In genomic region chr11:81983146-81983545, GRCm38 (mm10) we compare ENCODE assay signal across 9 mouse cellular contexts. TPM values are rescaled to one million over a fixed set of nuclear protein-coding genes. Genes with fewer than 3 reads are reported as not detected.
A peak's percentile ranks its signal among the peaks of the same experiment; 100 is the strongest.
DNase-seq lines count a peak whose midpoint lies in the region; ATAC-seq and TF ChIP-seq lines count a peak whose summit lies in the region.
"Had no signal": no experiment of that assay in that cellular context is flagged by ENCODE, and none has a peak within 500 bp of the region (broad histone marks: within the 10 kb centered on the region; RNA-seq: fewer than 3 reads in every experiment).

No protein-coding gene starts in this region.

- H3K27ac ChIP-seq in liver, adult 2 months (replicated peaks; ENCODE audit: insufficient read depth, low read depth, low read length), result no peak overlapping the region
- no peak overlapping the region for H3K27ac ChIP-seq in liver, embryonic 12.5 days
- H3K27ac ChIP-seq in cerebellum, adult 2 months (ENCODE audit: insufficient read depth, low read length), result no peak overlapping the region
- H3K27ac ChIP-seq: macrophage had no signal

- peak; percentile 58 for TF ChIP-seq CTCF in liver, adult 2 months (IDR thresholded peaks at IDR 0.05; ENCODE audit: low read depth, low read length)
- peak; percentile 49; the same call in 1 of the 2 replicates for TF ChIP-seq CTCF in cerebellum, adult 2 months (IDR thresholded peaks at IDR 0.05; ENCODE audit: borderline replicate concordance, insufficient read depth, low read depth, low read length)

- 30% methylated on average over 5 of the region's 5 CpGs for WGBS in liver, adult 2 months
- WGBS in liver, embryonic 12.5 days (ENCODE audit: insufficient replicate concordance), result 30% methylated on average over 5 of the region's 5 CpGs
- WGBS in cerebellum, adult 2 months, result 37% methylated on average over 5 of the region's 5 CpGs

- no peaks in the 10 kb centered on the region for H3K36me3 ChIP-seq in liver, adult 2 months (ENCODE audit: control insufficient read depth, insufficient read depth, low read length)
- H3K36me3 ChIP-seq in liver, embryonic 12.5 days, result no peaks in the 10 kb centered on the region

- intact Hi-C loops in left cerebral cortex, postnatal 25 days (cut with DNase I), result no loop called here

- H3K27me3 ChIP-seq in liver, adult 2 months (ENCODE audit: control insufficient read depth, insufficient read depth, low read length), result no peaks in the 10 kb centered on the region
- no peaks in the 10 kb centered on the region for H3K27me3 ChIP-seq in liver, embryonic 12.5 days (replicated peaks)
- H3K27me3 ChIP-seq in cerebellum, adult 2 months (ENCODE audit: control insufficient read depth, insufficient read depth, low read length), result no peaks in the 10 kb centered on the region

- no peak overlapping the region for H3K9ac ChIP-seq in liver, adult 2 months (ENCODE audit: low read depth, low read length)
- no peak overlapping the region for H3K9ac ChIP-seq in liver, embryonic 12.5 days

- ATAC-seq in liver, embryonic 12.5 days, result no peak
- ATAC-seq in inflammation-experienced regulatory T-cells, adult 6 months, result no peak

- H3K9me3 ChIP-seq in liver, embryonic 12.5 days (replicated peaks), result no peaks in the 10 kb centered on the region

- no peak overlapping the region for H3K4me3 ChIP-seq in liver, adult 2 months (ENCODE audit: insufficient read depth, low read depth, low read length)
- no peak overlapping the region for H3K4me3 ChIP-seq in liver, embryonic 12.5 days
- H3K4me3 ChIP-seq in cerebellum, adult 2 months (replicated peaks; ENCODE audit: insufficient read depth, low read depth, low read length), result no peak overlapping the region

- no peaks in the 10 kb centered on the region for H3K4me1 ChIP-seq in liver, adult 2 months (ENCODE audit: control insufficient read depth, insufficient read depth, low read length)
- H3K4me1 ChIP-seq in liver, embryonic 12.5 days, result no peaks in the 10 kb centered on the region
- H3K4me1 ChIP-seq in cerebellum, adult 2 months (ENCODE audit: control insufficient read depth, insufficient read depth, low read length), result no peaks in the 10 kb centered on the region

- no peak for TF ChIP-seq POLR2A in liver, adult 2 months (IDR thresholded peaks at IDR 0.05; ENCODE audit: extremely low read depth, insufficient read depth, low read length)
- no peak for TF ChIP-seq POLR2A in cerebellum, adult 2 months (IDR thresholded peaks at IDR 0.05; ENCODE audit: borderline replicate concordance, insufficient read depth, low read length)

- H3K79me2 ChIP-seq in liver, adult 2 months (ENCODE audit: control insufficient read depth, insufficient read depth, low read length), result no peaks in the 10 kb centered on the region

- DNase-seq in liver, adult 2 months (ENCODE audit: extremely low read depth, low read depth, low spot score), result peak; percentile 59
- DNase-seq in T-cell, adult 2 months (ENCODE audit: low spot score), result peak; percentile 20
- peak in 1 of 2 experiments; percentile 29 for DNase-seq in cerebellum, adult 2 months
- peak; percentile 57 for DNase-seq in heart, adult 8-10 months (ENCODE audit: low spot score)
- DNase-seq in left cerebral cortex, postnatal 25 days (ENCODE audit: low spot score in 2 of 2), result peak; percentile 60 to 79
- peak; percentile 87 for DNase-seq in retina, embryonic 14.5 days (ENCODE audit: low spot score)

- H3K4me2 ChIP-seq in liver, embryonic 12.5 days, result no peak overlapping the region

RNA-seq across cellular contexts. Expression of gene Asic2, which starts 14.9 kb away (rescaled TPM):
- total RNA-seq in liver, adult 2 months (2014; rRNA removed), result under 0.01 TPM in 1 of 2 replicates, not detected in the other
- not detected in 2 replicates for polyA plus RNA-seq in liver, adult 2 months (2012; rRNA removed)
- 0.06 and 0.11 TPM in 2 replicates for polyA plus RNA-seq in liver, embryonic 12.5 days (2016; fragmentation: Nextera tagmentation; extraction: Ambion mirVana)
- 39.7 and 43.2 TPM in 2 replicates for polyA plus RNA-seq in cerebellum, adult 2 months (2012; rRNA removed)
- under 1 TPM in 1 of 4 experiments, not detected in 3; 0.08 TPM for total RNA-seq in heart, adult 8-10 months (2022)
- 10 to 100 TPM; 78.0 to 80.2 TPM for total RNA-seq in left cerebral cortex, postnatal 25 days (2021)
- not detected for polyA plus RNA-seq in inflammation-experienced regulatory T-cells, adult 6 months (2017; shearing (Covaris generic))
- polyA plus RNA-seq: macrophage had no signal

RNA-seq across cellular contexts. Expression of gene Ccl2, which starts 52.2 kb away (rescaled TPM):
- 0.18 and 0.94 TPM in 2 replicates for total RNA-seq in liver, adult 2 months (2014; rRNA removed)
- 0.78 and 3.3 TPM in 2 replicates for polyA plus RNA-seq in liver, adult 2 months (2012; rRNA removed)
- 2.0 and 2.8 TPM in 2 replicates for polyA plus RNA-seq in liver, embryonic 12.5 days (2016; fragmentation: Nextera tagmentation; extraction: Ambion mirVana)
- 0.19 TPM in 1 of 2 replicates, not detected in the other for polyA plus RNA-seq in cerebellum, adult 2 months (2012; rRNA removed)
- total RNA-seq in heart, adult 8-10 months (2022), result 1 to 10 TPM in 3 of 4 experiments, under 1 TPM in 1; 0.69 to 2.7 (median 1.7) TPM
- total RNA-seq in left cerebral cortex, postnatal 25 days (2021), result not detected
- not detected for polyA plus RNA-seq in inflammation-experienced regulatory T-cells, adult 6 months (2017; shearing (Covaris generic))

RNA-seq across cellular contexts. Expression of gene Gm17268, which starts 55.2 kb away (rescaled TPM):
- not detected in 2 replicates for total RNA-seq in liver, adult 2 months (2014; rRNA removed)
- polyA plus RNA-seq in liver, adult 2 months (2012; rRNA removed), result not detected in 2 replicates
- polyA plus RNA-seq in liver, embryonic 12.5 days (2016; fragmentation: Nextera tagmentation; extraction: Ambion mirVana), result not detected in 2 replicates
- not detected in 2 replicates for polyA plus RNA-seq in cerebellum, adult 2 months (2012; rRNA removed)
- total RNA-seq in heart, adult 8-10 months (2022), result not detected
- total RNA-seq in left cerebral cortex, postnatal 25 days (2021), result not detected
- polyA plus RNA-seq in inflammation-experienced regulatory T-cells, adult 6 months (2017; shearing (Covaris generic)), result not detected
- polyA plus RNA-seq: macrophage had no signal

Comparison
In these comparisons a context has a peak if more than half of its experiments do, and no peak if none do; other contexts are left out.
1. RNA of gene Asic2, which starts 14.9 kb away (polyA plus RNA-seq): 39.7 to 43.2 TPM in cerebellum, adult 2 months; 0.06 to 0.11 TPM in liver, embryonic 12.5 days, not detected in liver, adult 2 months and not detected in inflammation-experienced regulatory T-cells, adult 6 months; every median in the first group is over 10 times any median in the second.